Mouse (Mus musculus) bone marrow macrophage, adult 2 months (primary cell): ENCODE results near the gene Gdpgp1.

Experiments
- CTCF ChIP-seq: IDR thresholded peaks from 2 replicates; pipeline ENCODE4 v1.5.1; 2012; ENCODE audit warnings: low read depth, mild to moderate bottlenecking, low read length, moderate library complexity
- POLR2A ChIP-seq: IDR thresholded peaks from 2 replicates; pipeline ENCODE4 v1.6.1; 2012; ENCODE audit warnings: mild to moderate bottlenecking, low read depth, low read length, borderline replicate concordance

- TF ChIP-seq CTCF (no peak), POLR2A (no peak)
Measured at GRCm38 (mm10) chr7:80220237-80220797, 12.3 kb upstream of the Gdpgp1 start.
